Mouse (Mus musculus) erythroblast, embryonic 14.5 days (primary cell): ENCODE data around the gene Faf1. TPM values are rescaled to one million over a fixed set of nuclear protein-coding genes. Genes with fewer than 3 reads are reported as not detected.
A peak's percentile ranks its signal among the peaks of the same experiment; 100 is the strongest.
"Not testable (repeated sequence)": the region's sequence is repeated elsewhere in the genome, so short reads cannot be mapped to it uniquely, and the experiment has no call there.

Source experiments
- H3K27me3 ChIP-seq: 2 replicates; pipeline ENCODE4 v1.6.1; 2012; ENCODE audit warnings: inconsistent platforms; ENCODE audit not compliant: control insufficient read depth
- H3K36me3 ChIP-seq: 2 replicates; pipeline ENCODE4 v1.6.1; 2012; ENCODE audit warnings: mild to moderate bottlenecking, inconsistent platforms; ENCODE audit not compliant: control insufficient read depth
- H3K4me1 ChIP-seq: 2 replicates; pipeline ENCODE4 v1.6.1; 2012; ENCODE audit warnings: inconsistent platforms; ENCODE audit not compliant: control insufficient read depth
- H3K4me3 ChIP-seq: replicated peaks from 2 replicates; pipeline ENCODE3; 2012; ENCODE audit warnings: moderate library complexity, mild to moderate bottlenecking, inconsistent platforms
- H3K9me3 ChIP-seq: 2 replicates; pipeline ENCODE4 v1.6.1; 2012; ENCODE audit warnings: low read length, inconsistent platforms, mixed read lengths; ENCODE audit not compliant: control insufficient read depth
- GATA1 ChIP-seq: IDR thresholded peaks from 2 replicates; pipeline ENCODE4 v1.6.1; 2012; ENCODE audit warnings: low read length, inconsistent platforms, mixed read lengths
- TAL1 ChIP-seq: IDR thresholded peaks from 3 replicates; pipeline ENCODE4 v1.6.1; 2012; ENCODE audit warnings: low read length, inconsistent platforms, mixed read lengths
- polyA plus RNA-seq: library from polyadenylated mRNA; stranded (reverse); fragments of >175 nt; gene quantifications from 2 replicates; pipeline ENCODE4 v1.2.3, GENCODE M21; 2012

Gene Faf1
- polyA plus RNA-seq, 1 experiment, result 0.77 TPM

DNA sequence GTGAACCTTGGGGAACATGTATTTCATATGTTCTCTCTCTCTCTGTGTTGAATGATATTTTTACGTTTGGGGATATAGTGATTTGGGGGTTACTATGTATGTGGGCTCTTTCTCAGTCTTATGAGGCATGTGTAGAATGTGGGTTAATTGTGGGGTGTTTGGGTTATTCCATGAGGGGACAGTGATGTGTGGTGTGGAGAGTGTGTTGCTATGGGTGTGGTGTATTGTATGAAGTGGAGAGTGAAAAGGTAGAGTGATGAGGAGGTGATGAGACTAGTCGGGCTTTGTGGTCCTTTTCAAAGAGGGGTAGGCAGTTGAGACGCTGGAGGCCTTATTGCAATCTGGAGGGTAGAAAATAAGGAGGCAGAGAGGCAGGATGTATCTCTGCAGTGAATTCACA, 833 bp downstream of the Faf1 start:
- no peak for TF ChIP-seq GATA1
- TF ChIP-seq TAL1, result no peak
- Histone ChIP-seq H3K4me3 (peak overlapping the region; percentile 78), H3K27me3 (no peaks in the 10 kb centered on the region)

DNA sequence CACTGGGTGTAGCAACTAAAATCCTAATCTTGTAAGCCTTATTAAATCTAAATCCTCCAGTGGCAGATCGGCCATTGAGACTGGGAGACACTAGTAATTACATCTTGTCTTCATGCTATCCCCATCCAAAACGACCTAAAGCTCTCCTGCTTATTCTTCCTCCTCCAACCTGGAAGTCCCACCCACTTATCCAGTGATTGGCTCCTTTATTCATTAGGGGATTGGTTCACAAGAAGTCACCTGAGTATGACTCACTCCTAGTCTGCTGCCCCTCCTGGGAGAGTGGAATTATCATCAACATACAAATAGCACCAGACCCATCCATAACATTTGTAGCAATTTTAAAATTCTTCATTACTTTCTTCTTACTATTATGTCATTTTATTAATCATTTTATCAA, 7.2 kb downstream of the Faf1 start:
- Histone ChIP-seq H3K9me3 (no peaks in the 10 kb centered on the region), H3K27me3 (no peaks in the 10 kb centered on the region), H3K4me3 (no peak overlapping the region), H3K36me3 (peaks cover 46% of the 10 kb centered on the region), H3K4me1 (peaks cover 41% of the 10 kb centered on the region)
- TF ChIP-seq TAL1 (no peak), GATA1 (no peak)

More for the DNA sequence above, 833 bp downstream of the Faf1 start:
- Histone ChIP-seq H3K4me1 (peaks cover 49% of the 10 kb centered on the region), H3K9me3 (no peaks in the 10 kb centered on the region), H3K36me3 (peaks cover 6% of the 10 kb centered on the region)

DNA sequence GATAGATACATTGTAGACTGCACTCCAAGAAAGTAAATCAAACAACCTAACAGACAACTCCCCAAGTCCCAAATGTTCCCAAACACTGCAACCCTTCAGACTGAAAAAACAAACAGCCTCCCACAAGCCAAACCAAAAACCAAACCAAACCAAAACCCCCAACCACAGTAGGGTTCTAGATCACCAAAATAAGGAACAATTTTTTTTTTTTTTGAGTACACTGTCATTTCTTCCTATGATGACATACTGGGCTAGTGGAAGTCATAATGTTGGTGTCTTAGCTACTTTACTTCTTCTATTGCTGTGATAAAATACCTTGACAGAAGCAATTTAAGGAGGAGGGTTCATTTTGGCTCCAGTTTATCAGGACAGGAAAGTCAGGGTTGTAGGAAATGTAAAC, 16.3 kb downstream of the Faf1 start:
- peaks cover 21% of the 10 kb centered on the region for H3K9me3 ChIP-seq
- H3K4me3 ChIP-seq, result no peak overlapping the region
- H3K4me1 ChIP-seq, result peaks cover 5% of the 10 kb centered on the region
- no peaks in the 10 kb centered on the region for H3K27me3 ChIP-seq
- TF ChIP-seq TAL1 (no peak), GATA1 (no peak)
- H3K36me3 ChIP-seq, result peaks cover 32% of the 10 kb centered on the region

DNA sequence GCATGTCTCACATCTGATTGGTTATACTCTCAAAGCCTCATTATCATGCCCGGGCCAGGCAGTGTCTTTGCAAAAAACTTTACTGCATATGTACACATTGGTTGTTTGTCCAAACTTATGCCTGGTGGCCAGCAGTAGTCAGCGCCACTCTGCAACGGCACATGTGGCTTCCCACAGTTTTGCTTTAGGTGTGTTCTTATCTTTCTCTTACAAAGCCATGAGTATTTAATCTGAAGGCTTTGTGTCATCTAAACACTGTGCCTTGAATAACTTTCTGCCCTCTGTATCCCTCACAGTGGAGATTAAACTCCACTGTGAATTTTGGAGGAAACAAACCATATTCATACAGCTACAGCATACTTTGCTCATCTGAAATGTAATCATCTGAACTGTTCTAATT, 24.3 kb downstream of the Faf1 start:
- H3K36me3 ChIP-seq, result peaks cover 15% of the 10 kb centered on the region
- H3K4me3 ChIP-seq, H3K27me3 ChIP-seq: not testable (repeated sequence)
- H3K9me3 ChIP-seq, result peaks cover 21% of the 10 kb centered on the region
- H3K4me1 ChIP-seq, result peaks cover 14% of the 10 kb centered on the region

DNA sequence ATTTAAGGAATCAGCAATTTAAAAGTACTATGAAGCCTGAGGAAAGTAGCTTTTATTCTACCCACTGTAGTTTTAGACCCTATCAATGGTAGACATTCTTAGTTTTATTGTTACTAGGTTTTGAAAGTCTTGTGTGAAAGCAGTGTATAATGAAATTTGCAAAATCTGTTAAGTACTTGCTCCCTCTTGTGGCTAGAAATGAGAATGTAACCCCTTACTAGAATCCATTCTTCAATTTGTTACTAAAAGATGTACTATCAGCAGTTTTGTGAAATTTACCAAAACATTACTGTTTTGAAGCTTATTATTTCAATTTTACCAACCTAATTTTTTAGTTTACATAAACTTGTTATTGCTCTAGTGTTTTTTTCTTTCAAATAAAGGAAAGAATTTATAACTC, 27.2 kb downstream of the Faf1 start:
- H3K9me3 ChIP-seq, result peaks cover 9% of the 10 kb centered on the region
- no peak for TF ChIP-seq GATA1
- TF ChIP-seq TAL1, result no peak
- no peak overlapping the region for H3K4me3 ChIP-seq
- H3K27me3 ChIP-seq, result no peaks in the 10 kb centered on the region
- H3K4me1 ChIP-seq, result peaks cover 18% of the 10 kb centered on the region
- H3K36me3 ChIP-seq, result peaks cover 4% of the 10 kb centered on the region

DNA sequence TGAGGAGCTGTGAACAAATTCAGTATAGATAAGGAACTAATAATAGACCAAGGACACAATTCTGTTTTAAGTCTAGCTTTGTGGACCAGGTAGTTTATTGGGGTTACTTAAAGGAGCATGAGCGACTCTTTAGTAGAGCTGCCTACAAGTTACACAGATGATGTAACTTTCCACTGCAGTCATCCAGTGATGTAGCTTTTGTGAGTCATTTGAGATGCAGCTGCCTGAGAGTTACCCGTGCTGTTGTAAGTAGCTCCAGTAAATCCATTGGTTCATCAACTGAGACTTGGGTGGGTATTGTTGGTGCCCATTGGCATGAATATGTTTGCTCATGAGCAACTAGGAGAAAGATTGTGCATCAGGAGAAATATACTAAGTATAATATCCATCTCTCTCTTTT, 29.0 kb downstream of the Faf1 start:
- Histone ChIP-seq H3K4me1 (peaks cover 18% of the 10 kb centered on the region), H3K27me3 (no peaks in the 10 kb centered on the region), H3K4me3 (no peak overlapping the region), H3K36me3 (peaks cover 3% of the 10 kb centered on the region; the same call in 1 of the 2 replicates), H3K9me3 (no peaks in the 10 kb centered on the region)
- TF ChIP-seq TAL1 (no peak), GATA1 (no peak)

DNA sequence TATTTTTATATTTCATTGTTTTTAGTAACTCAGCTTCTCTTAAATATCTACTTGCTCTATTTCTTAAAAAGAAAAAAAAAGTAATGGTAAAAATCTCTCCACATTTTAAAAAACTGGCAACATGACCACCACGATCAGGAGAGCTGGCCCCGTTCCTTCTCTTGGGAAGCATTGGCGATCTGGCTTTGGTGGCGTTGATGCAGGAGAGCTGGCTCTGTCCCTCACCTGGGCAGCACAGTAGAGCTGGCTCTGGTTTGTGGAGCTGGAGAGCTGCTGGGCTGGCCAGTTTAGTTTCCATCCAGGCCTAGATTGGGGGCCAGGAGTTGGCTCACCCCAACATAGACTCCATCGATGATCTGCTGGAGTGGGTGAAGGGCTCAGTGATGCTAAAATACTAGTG, 42.9 kb downstream of the Faf1 start:
- Histone ChIP-seq H3K4me1 (no peaks in the 10 kb centered on the region), H3K4me3 (no peak overlapping the region), H3K27me3 (no peaks in the 10 kb centered on the region), H3K9me3 (no peaks in the 10 kb centered on the region), H3K36me3 (peaks cover 18% of the 10 kb centered on the region)
- TF ChIP-seq GATA1 (no peak), TAL1 (no peak)

DNA sequence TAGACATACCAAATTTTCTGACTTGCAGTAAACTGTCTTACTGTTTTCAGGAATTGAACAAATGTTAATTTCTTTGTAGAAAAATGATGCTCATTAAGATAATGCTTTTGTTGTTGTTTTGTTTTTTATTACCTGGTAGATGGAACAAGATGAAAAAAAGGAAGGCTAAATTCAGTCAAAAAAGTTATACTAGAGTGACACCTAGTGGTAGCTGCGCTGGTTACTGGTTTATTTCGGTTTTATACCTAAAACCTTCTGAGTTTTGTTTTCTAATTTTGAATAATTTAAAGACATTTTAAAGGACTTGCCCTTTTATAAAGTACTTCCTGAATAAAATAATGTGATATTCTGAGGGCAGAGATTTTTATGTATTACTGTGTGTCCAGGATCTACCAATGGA, 52.9 kb downstream of the Faf1 start:
- Histone ChIP-seq H3K4me1 (no peaks in the 10 kb centered on the region), H3K4me3 (no peak overlapping the region), H3K27me3 (no peaks in the 10 kb centered on the region), H3K36me3 (peaks cover 18% of the 10 kb centered on the region), H3K9me3 (no peaks in the 10 kb centered on the region)
- no peak for TF ChIP-seq TAL1
- TF ChIP-seq GATA1, result no peak

DNA sequence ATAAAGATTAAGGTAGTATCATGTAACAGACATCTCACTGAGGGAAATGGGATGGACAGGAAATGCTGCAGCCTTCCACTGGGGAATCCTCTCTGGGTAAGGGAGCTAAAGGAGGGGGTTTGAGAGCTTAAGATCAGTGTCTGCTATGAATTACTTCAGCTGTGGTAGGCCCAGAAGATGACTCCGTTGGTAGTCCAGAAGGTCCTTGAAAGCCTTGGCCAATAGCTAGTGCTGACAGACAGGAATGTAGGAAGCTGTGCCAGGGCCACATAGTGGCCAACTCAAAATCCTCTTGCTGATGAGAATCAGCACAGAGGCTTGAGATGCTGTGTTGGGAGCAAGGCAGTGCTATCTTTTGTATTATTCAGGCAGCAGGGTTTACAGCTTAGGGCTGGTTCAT, 59.4 kb downstream of the Faf1 start:
- Histone ChIP-seq H3K36me3 (peaks cover 28% of the 10 kb centered on the region), H3K27me3 (no peaks in the 10 kb centered on the region), H3K4me1 (no peaks in the 10 kb centered on the region), H3K9me3 (no peaks in the 10 kb centered on the region), H3K4me3 (no peak overlapping the region)
- TF ChIP-seq GATA1, result no peak
- no peak for TF ChIP-seq TAL1

DNA sequence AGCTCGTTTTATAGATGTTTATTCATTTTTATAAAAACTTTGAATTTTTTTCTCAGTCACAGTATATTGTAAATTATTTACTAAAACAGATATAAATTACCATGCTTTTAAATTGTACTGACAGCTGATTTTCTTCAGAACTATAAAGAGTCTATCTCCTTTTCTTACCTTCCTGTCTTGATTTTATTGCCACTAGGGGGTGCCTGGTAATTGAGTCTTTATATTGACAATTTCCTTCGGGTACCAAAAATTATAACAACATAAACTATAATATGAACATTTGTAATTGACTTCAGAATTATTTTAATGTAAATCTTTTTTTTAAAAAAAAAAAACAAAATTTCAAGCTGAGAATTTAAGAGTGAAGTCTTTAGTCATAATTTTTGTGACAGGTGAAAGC, 67.6 kb downstream of the Faf1 start:
- no peak for TF ChIP-seq GATA1
- no peak for TF ChIP-seq TAL1
- no peaks in the 10 kb centered on the region for H3K9me3 ChIP-seq
- H3K4me3 ChIP-seq, result no peak overlapping the region
- no peaks in the 10 kb centered on the region for H3K4me1 ChIP-seq
- H3K36me3 ChIP-seq, result peaks cover 9% of the 10 kb centered on the region
- H3K27me3 ChIP-seq, result no peaks in the 10 kb centered on the region
